Mouse (Mus musculus) heart, embryonic 15.5 days (tissue): Measurements from ENCODE around the gene Washc3. TPM values are rescaled to one million over a fixed set of nuclear protein-coding genes. Genes with fewer than 3 reads are reported as not detected.

Source experiments
- ATAC-seq: fragments of 200-750 bp; cut with Nextera tagmentation; replicated peaks from 2 replicates; pipeline ENCODE4 v1.8.0; 2017; ENCODE audit warnings: low read depth, moderate TSS enrichment; ENCODE audit not compliant: insufficient number of reproducible peaks, insufficient read depth, low FRiP score
- H3K27ac ChIP-seq: fragments of 300-500 bp; sonication (generic); 2 replicates; pipeline ENCODE4 v1.5.1; 2015; ENCODE audit warnings: mild to moderate bottlenecking, inconsistent platforms
- H3K27me3 ChIP-seq: fragments of 300-500 bp; sonication (generic); 2 replicates; pipeline ENCODE4 v1.6.1; 2015; ENCODE audit warnings: inconsistent platforms
- H3K36me3 ChIP-seq: fragments of 300-500 bp; sonication (generic); 2 replicates; pipeline ENCODE4 v1.6.1; 2015; ENCODE audit warnings: mild to moderate bottlenecking, inconsistent platforms
- H3K4me1 ChIP-seq: fragments of 300-500 bp; sonication (generic); replicated peaks from 2 replicates; pipeline ENCODE4 v1.6.1; 2015; ENCODE audit warnings: inconsistent platforms
- H3K4me2 ChIP-seq: fragments of 300-500 bp; sonication (generic); 2 replicates; pipeline ENCODE4 v1.6.1; 2015; ENCODE audit warnings: inconsistent platforms, mild to moderate bottlenecking, moderate library complexity
- H3K4me3 ChIP-seq: fragments of 300-500 bp; sonication (generic); 2 replicates; pipeline ENCODE4 v1.5.1; 2015; ENCODE audit warnings: mild to moderate bottlenecking, inconsistent platforms
- H3K9ac ChIP-seq: fragments of 300-500 bp; sonication (generic); 2 replicates; pipeline ENCODE4 v1.6.1; 2015; ENCODE audit warnings: mild to moderate bottlenecking, inconsistent platforms
- H3K9me3 ChIP-seq: fragments of 300-500 bp; sonication (generic); replicated peaks from 2 replicates; pipeline ENCODE4 v1.6.1; 2016; ENCODE audit warnings: inconsistent platforms
- WGBS: fragments of 180-500 bp; shearing (Covaris S2); methylation state at CpG from one replicate; pipeline ENCODE4 v1.1.7; 2015; ENCODE audit warnings: mixed read lengths; 5-methylcytosine and 5-hydroxymethylcytosine counted together
- polyA plus RNA-seq: library from polyadenylated mRNA; unstranded; fragments of >200 nt; fragmentation: Nextera tagmentation; extraction: Ambion mirVana; gene quantifications from 2 replicates; pipeline ENCODE4 v1.2.1, GENCODE M21; 2015

The Washc3 gene
- polyA plus RNA-seq, 1 experiment from 2014 or later = 45.6 TPM

- Histone ChIP-seq H3K4me2 (no peak overlapping the region), H3K9ac (no peak overlapping the region), H3K36me3 (no peaks in the 10 kb centered on the region), H3K4me3 (no peak overlapping the region), H3K4me1 (no peaks in the 10 kb centered on the region), H3K27ac (no peak overlapping the region), H3K9me3 (no peaks in the 10 kb centered on the region), H3K27me3 (no peaks in the 10 kb centered on the region)
- 75% methylated on average over 2 of the region's 2 CpGs for WGBS
- ATAC-seq = no peak
Measured at GRCm38 (mm10) chr10:88255556-88255955, 54.7 kb downstream of the Washc3 start.

- no peak for ATAC-seq
- no peaks in the 10 kb centered on the region for H3K4me1 ChIP-seq
- no peaks in the 10 kb centered on the region for H3K27me3 ChIP-seq
- H3K9ac ChIP-seq = no peak overlapping the region
- no peaks in the 10 kb centered on the region for H3K9me3 ChIP-seq
- H3K36me3 ChIP-seq = no peaks in the 10 kb centered on the region
- 46% methylated on average over 12 of the region's 12 CpGs for WGBS
- no peak overlapping the region for H3K27ac ChIP-seq
- H3K4me3 ChIP-seq = no peak overlapping the region
- peak overlapping the region; percentile 34 for H3K4me2 ChIP-seq
Measured at GRCm38 (mm10) chr10:88260309-88260708, 59.4 kb downstream of the Washc3 start.

- H3K4me3 ChIP-seq = no peak overlapping the region
Measured at GRCm38 (mm10) chr10:88261186-88261585, 60.3 kb downstream of the Washc3 start.

GRCm38 (mm10) chr10:88263383-88263782 lies 62.5 kb downstream of the Washc3 start:
- no peak for ATAC-seq
- no peak overlapping the region for H3K27ac ChIP-seq
- 55% methylated on average over 4 of the region's 4 CpGs for WGBS

More at GRCm38 (mm10) chr10:88261186-88261585, 60.3 kb downstream of the Washc3 start:
- H3K9ac ChIP-seq = no peak overlapping the region
- no peaks in the 10 kb centered on the region for H3K9me3 ChIP-seq
- no peaks in the 10 kb centered on the region for H3K36me3 ChIP-seq
- no peak for ATAC-seq
- H3K27me3 ChIP-seq = no peaks in the 10 kb centered on the region
- 70% methylated on average over 3 of the region's 3 CpGs for WGBS
- no peaks in the 10 kb centered on the region for H3K4me1 ChIP-seq
- H3K27ac ChIP-seq = no peak overlapping the region
- H3K4me2 ChIP-seq = no peak overlapping the region

GRCm38 (mm10) chr10:88274045-88274444 lies 73.2 kb downstream of the Washc3 start:
- H3K27ac ChIP-seq = no peak overlapping the region
- H3K36me3 ChIP-seq = no peaks in the 10 kb centered on the region
- no peak overlapping the region for H3K9ac ChIP-seq
- no peak overlapping the region for H3K4me2 ChIP-seq
- no peak overlapping the region for H3K4me3 ChIP-seq
- 77% methylated on average over 5 of the region's 5 CpGs for WGBS
- no peak for ATAC-seq
- H3K9me3 ChIP-seq = no peaks in the 10 kb centered on the region
- no peaks in the 10 kb centered on the region for H3K4me1 ChIP-seq
- no peaks in the 10 kb centered on the region for H3K27me3 ChIP-seq

More at GRCm38 (mm10) chr10:88263383-88263782, 62.5 kb downstream of the Washc3 start:
- Histone ChIP-seq H3K9me3 (no peaks in the 10 kb centered on the region), H3K9ac (no peak overlapping the region), H3K36me3 (no peaks in the 10 kb centered on the region), H3K4me1 (no peaks in the 10 kb centered on the region), H3K4me3 (no peak overlapping the region), H3K4me2 (no peak overlapping the region), H3K27me3 (no peaks in the 10 kb centered on the region)

GRCm38 (mm10) chr10:88281699-88282098 lies 80.8 kb downstream of the Washc3 start:
- no peaks in the 10 kb centered on the region for H3K27me3 ChIP-seq
- H3K9ac ChIP-seq = no peak overlapping the region
- no peak overlapping the region for H3K4me3 ChIP-seq
- no peak for ATAC-seq
- no peaks in the 10 kb centered on the region for H3K4me1 ChIP-seq
- H3K27ac ChIP-seq = no peak overlapping the region
- H3K36me3 ChIP-seq = no peaks in the 10 kb centered on the region
- H3K9me3 ChIP-seq = no peaks in the 10 kb centered on the region
- H3K4me2 ChIP-seq = no peak overlapping the region
- 82% methylated on average over 3 of the region's 3 CpGs for WGBS

GRCm38 (mm10) chr10:88284343-88284990 lies 83.6 kb downstream of the Washc3 start:
- no peak for ATAC-seq
- Histone ChIP-seq H3K4me2 (no peak overlapping the region), H3K27me3 (no peaks in the 10 kb centered on the region), H3K27ac (no peak overlapping the region), H3K4me3 (no peak overlapping the region), H3K9ac (no peak overlapping the region), H3K36me3 (no peaks in the 10 kb centered on the region), H3K4me1 (no peaks in the 10 kb centered on the region), H3K9me3 (no peaks in the 10 kb centered on the region)
- 62% methylated on average over 4 of the region's 4 CpGs for WGBS

GRCm38 (mm10) chr10:88287261-88287660 lies 86.4 kb downstream of the Washc3 start:
- ATAC-seq = no peak
- Histone ChIP-seq H3K4me3 (no peak overlapping the region), H3K4me2 (no peak overlapping the region), H3K27me3 (no peaks in the 10 kb centered on the region), H3K27ac (no peak overlapping the region), H3K9me3 (no peaks in the 10 kb centered on the region), H3K4me1 (no peaks in the 10 kb centered on the region), H3K36me3 (no peaks in the 10 kb centered on the region), H3K9ac (no peak overlapping the region)
- 67% methylated on average over 8 of the region's 8 CpGs for WGBS

- Histone ChIP-seq H3K4me1 (no peaks in the 10 kb centered on the region), H3K9ac (no peak overlapping the region), H3K4me2 (no peak overlapping the region), H3K27me3 (no peaks in the 10 kb centered on the region), H3K9me3 (no peaks in the 10 kb centered on the region), H3K36me3 (no peaks in the 10 kb centered on the region), H3K27ac (no peak overlapping the region), H3K4me3 (no peak overlapping the region)
- WGBS = 79% methylated on average over 10 of the region's 10 CpGs
- no peak for ATAC-seq
Measured at GRCm38 (mm10) chr10:88288061-88288460, 87.2 kb downstream of the Washc3 start.

- no peaks in the 10 kb centered on the region for H3K36me3 ChIP-seq
- H3K27ac ChIP-seq = no peak overlapping the region
- no peak overlapping the region for H3K9ac ChIP-seq
- no peaks in the 10 kb centered on the region for H3K9me3 ChIP-seq
- no peaks in the 10 kb centered on the region for H3K27me3 ChIP-seq
- no peak overlapping the region for H3K4me3 ChIP-seq
- ATAC-seq = no peak
- no peak overlapping the region for H3K4me2 ChIP-seq
- WGBS = 73% methylated on average over 6 of the region's 6 CpGs
- no peaks in the 10 kb centered on the region for H3K4me1 ChIP-seq
Measured at GRCm38 (mm10) chr10:88295091-88295490, 94.2 kb downstream of the Washc3 start.
